Mouse (Mus musculus) natural killer cell, adult 2 months (primary cell): ENCODE results near the gene Tmem97.
"Not testable (repeated sequence)": the region's sequence is repeated elsewhere in the genome, so short reads cannot be mapped to it uniquely, and the experiment has no call there.

ENCODE experiments used
- DNase-seq, 2 experiments: peaks; one replicate each; pipeline ENCODE4 v3.0.0; 2022; ENCODE audit warnings: low spot score in 2 of 2

Gene Tmem97

GRCm38 (mm10) chr11:78551059-78551398 lies 452 bp upstream of the Tmem97 start:
- no peak for DNase-seq

- no peak for DNase-seq
Measured at GRCm38 (mm10) chr11:78549491-78549987, 1.0 kb downstream of the Tmem97 start.

GRCm38 (mm10) chr11:78547718-78548460 lies 2.7 kb downstream of the Tmem97 start:
- no peak for DNase-seq

GRCm38 (mm10) chr11:78545181-78545580 lies 5.4 kb downstream of the Tmem97 start:
- DNase-seq = no peak

GRCm38 (mm10) chr11:78544449-78545111 lies 6.0 kb downstream of the Tmem97 start:
- DNase-seq = no peak

- no peak for DNase-seq
Measured at GRCm38 (mm10) chr11:78540358-78540757, 10.2 kb downstream of the Tmem97 start.

GRCm38 (mm10) chr11:78536690-78537084 lies 13.9 kb downstream of the Tmem97 start:
- no peak for DNase-seq

GRCm38 (mm10) chr11:78536080-78536689 lies 14.4 kb downstream of the Tmem97 start, which contains the start of the genes Tnfaip1 and Ift20:
TSS of gene Tnfaip1 (minus strand) at chr11:78536332.
TSS of gene Ift20 (plus strand) at chr11:78536361.
- DNase-seq = peak; percentile 98 to 99

GRCm38 (mm10) chr11:78535376-78536079 lies 15.0 kb downstream of the Tmem97 start:
- DNase-seq = no peak

- no peak for DNase-seq
Measured at GRCm38 (mm10) chr11:78534516-78534915, 16.1 kb downstream of the Tmem97 start.

- DNase-seq = not testable (repeated sequence)
Measured at GRCm38 (mm10) chr11:78531515-78531914, 19.1 kb downstream of the Tmem97 start.

GRCm38 (mm10) chr11:78531046-78531445 lies 19.5 kb downstream of the Tmem97 start:
- DNase-seq = no peak

GRCm38 (mm10) chr11:78530001-78530400 lies 20.6 kb downstream of the Tmem97 start:
- DNase-seq = no peak

GRCm38 (mm10) chr11:78528714-78529113 lies 21.9 kb downstream of the Tmem97 start:
- DNase-seq = no peak

GRCm38 (mm10) chr11:78524838-78525237 lies 25.7 kb downstream of the Tmem97 start:
- no peak for DNase-seq

- no peak for DNase-seq
Measured at GRCm38 (mm10) chr11:78523241-78523955, 27.2 kb downstream of the Tmem97 start.

GRCm38 (mm10) chr11:78522481-78522997 lies 28.0 kb downstream of the Tmem97 start:
- no peak for DNase-seq

- DNase-seq = no peak
Measured at GRCm38 (mm10) chr11:78521880-78522279, 28.7 kb downstream of the Tmem97 start.

- DNase-seq = no peak
Measured at GRCm38 (mm10) chr11:78518931-78519330, 31.6 kb downstream of the Tmem97 start.

GRCm38 (mm10) chr11:78515549-78516325 lies 34.8 kb downstream of the Tmem97 start:
- DNase-seq = no peak
